Mouse (Mus musculus) embryonic fibroblast, embryonic 13.5 days (primary cell): ENCODE measurements around the gene Ebf1. TPM values are rescaled to one million over a fixed set of nuclear protein-coding genes. Genes with fewer than 3 reads are reported as not detected.

Experiments
- H3K27ac ChIP-seq: 2 replicates; pipeline ENCODE4 v1.5.1; 2012; ENCODE audit warnings: low read length, control low read depth, inconsistent platforms; ENCODE audit not compliant: insufficient read depth
- H3K4me1 ChIP-seq: 2 replicates; pipeline ENCODE4 v1.6.1; 2011; ENCODE audit warnings: low read length; ENCODE audit not compliant: control insufficient read depth, insufficient read depth
- H3K4me3 ChIP-seq: 2 replicates; pipeline ENCODE4 v1.5.1; 2011; ENCODE audit warnings: mild to moderate bottlenecking, control low read depth, low read length; ENCODE audit not compliant: insufficient read depth
- CTCF ChIP-seq: IDR thresholded peaks from 2 replicates; pipeline ENCODE4 v1.5.1; 2011; ENCODE audit warnings: mild to moderate bottlenecking, control low read depth, low read length, moderate library complexity, borderline replicate concordance; ENCODE audit not compliant: insufficient read depth
- POLR2A ChIP-seq: IDR thresholded peaks from 2 replicates; pipeline ENCODE4 v1.6.1; 2011; ENCODE audit warnings: low read depth, mild to moderate bottlenecking, control low read depth, low read length, moderate library complexity
- polyA plus RNA-seq: library from polyadenylated mRNA; stranded (reverse); fragments of >200 nt; gene quantifications from 2 replicates; pipeline ENCODE4 v1.2.4, GENCODE M21; 2011; ENCODE audit warnings: low read depth; ENCODE audit not compliant: missing spikeins, insufficient read length

Ebf1 gene
- polyA plus RNA-seq, 1 experiment, result 55.9 TPM

DNA sequence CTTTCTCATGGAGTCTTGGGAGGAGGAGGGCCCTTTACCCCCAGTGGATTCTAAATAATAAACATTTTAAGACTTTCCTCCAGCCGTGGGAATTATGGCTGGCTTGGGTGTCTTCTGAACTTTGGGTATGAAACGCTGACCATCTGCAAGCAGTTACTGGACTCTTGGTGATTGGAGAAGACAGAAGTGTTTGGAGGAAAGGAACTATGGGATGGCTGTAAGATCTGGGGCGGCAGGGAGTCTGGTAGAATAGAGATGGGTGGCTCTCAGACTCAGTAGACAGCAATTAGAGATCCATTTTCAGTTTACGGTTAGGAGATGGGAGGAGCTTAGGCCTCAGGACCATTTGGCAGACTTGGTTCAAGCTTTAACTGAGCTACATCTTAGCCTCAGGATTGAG lies 83.1 kb downstream of the Ebf1 start:
- no peak for TF ChIP-seq CTCF
- no peak for TF ChIP-seq POLR2A
- Histone ChIP-seq H3K4me1 (peaks cover 2% of the 10 kb centered on the region; the same call in 1 of the 2 replicates), H3K27ac (no peak overlapping the region), H3K4me3 (no peak overlapping the region)

DNA sequence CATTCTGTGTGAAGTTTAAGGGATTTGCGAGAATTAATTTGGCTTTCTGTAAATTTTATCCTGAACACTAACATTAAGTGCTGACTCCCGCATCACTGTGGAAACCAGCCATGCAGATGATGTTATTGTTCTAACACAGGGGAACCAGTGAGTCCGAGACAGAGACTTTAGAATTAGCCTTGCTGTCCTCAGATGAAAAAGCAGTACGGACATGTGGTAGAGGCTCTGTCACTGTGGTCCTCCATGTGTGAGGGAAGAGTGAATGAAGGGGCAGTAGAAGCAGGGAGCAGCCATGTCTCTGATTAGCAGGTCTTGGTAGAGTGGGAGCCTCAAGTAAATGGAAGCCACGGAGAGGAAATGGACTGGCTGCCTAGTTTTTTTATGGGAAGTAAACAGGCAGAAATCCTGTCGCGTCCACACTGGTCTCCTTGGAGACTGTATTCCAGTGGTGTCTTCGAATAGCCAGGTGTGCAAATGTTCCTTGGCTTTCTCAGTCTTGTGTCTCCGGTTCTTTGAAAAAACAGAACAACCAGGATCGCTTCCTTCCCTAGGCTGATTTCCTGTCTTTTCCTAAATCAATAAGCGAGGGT lies 84.2 kb downstream of the Ebf1 start:
- no peak overlapping the region for H3K4me3 ChIP-seq
- H3K27ac ChIP-seq, result no peak overlapping the region
- no peak for TF ChIP-seq CTCF
- TF ChIP-seq POLR2A, result no peak
- peaks cover 2% of the 10 kb centered on the region; the same call in 1 of the 2 replicates for H3K4me1 ChIP-seq

DNA sequence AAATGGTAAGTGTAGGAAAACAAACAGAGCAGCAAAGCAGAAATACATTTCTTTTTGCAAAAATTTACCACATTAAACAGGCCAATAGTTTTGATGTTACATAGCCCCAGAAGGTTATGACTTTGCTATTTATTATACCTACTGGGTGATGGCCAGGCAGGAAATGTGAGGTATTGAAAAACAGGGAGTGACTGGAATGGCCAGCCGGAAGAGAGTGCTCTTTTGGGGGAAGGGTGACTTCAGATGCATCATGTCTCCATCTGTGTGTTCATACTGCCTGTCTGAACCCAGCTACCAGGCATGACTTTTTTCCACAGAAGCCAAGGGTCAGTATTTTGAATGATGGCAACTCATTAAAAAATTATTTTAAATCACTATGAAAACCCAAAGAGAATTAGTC lies 84.7 kb downstream of the Ebf1 start:
- TF ChIP-seq POLR2A, result no peak
- TF ChIP-seq CTCF, result no peak
- Histone ChIP-seq H3K27ac (no peak overlapping the region), H3K4me1 (peaks cover 2% of the 10 kb centered on the region; the same call in 1 of the 2 replicates), H3K4me3 (no peak overlapping the region)

DNA sequence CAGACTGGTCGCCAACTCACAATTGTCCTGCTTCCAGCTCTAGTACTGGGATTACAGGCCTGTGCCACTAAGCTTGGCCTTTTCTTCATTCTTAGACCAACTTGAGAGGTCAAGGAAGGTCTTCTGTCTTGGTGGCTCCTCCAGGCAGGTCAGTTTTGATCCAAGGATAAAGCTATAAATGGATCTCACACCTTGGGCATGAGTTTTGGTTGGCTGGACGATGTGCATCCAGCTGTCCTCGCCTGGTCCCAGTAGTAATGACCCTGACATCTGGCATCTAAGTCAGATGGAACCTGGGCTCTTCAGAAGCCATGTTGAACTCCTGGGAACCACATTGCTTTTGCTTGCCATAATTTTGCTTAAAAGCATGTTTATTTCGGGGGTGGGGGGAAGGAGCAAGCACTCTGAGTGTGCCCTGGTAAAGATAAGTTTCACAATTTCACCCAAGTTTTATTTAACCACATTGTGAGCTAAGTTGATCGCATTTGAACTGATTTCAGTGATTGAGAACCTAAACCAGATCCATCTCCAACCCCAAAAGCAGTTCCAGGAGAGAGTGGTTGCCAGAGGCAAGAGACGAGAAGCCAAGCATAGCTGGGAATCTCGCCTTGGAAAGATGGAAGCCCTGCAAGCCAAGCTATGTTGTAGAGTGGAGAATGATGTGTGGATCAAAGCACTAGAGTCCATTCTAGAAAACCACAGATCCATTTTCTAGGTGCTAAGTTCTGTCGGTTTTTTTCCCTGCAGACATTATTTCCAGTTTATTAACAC lies 85.8 kb downstream of the Ebf1 start:
- no peak overlapping the region for H3K4me3 ChIP-seq

DNA sequence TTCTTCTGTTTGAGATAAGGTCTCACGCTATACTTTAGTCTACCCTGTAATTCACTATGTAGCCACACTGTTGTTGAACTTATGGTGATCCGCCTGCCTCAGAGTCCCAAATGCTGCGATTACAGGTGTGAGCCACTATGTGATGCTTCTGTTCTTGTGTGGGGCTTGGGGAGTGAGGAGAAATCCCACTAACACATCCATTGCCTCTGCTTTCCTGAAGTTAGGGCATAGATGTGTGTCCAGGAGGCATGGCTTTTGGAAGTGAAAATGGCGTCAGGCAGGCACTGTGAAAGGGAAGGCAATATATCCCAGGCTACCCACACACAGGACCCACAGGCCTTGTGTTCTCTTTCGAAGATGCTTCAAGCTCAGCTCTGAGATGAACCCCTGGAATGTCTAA lies 86.8 kb downstream of the Ebf1 start:
- TF ChIP-seq CTCF (no peak), POLR2A (no peak)
- H3K4me1 ChIP-seq, result peaks cover 7% of the 10 kb centered on the region

More for the DNA sequence above, 85.8 kb downstream of the Ebf1 start:
- H3K27ac ChIP-seq, result no peak overlapping the region
- TF ChIP-seq CTCF (no peak), POLR2A (no peak)
- H3K4me1 ChIP-seq, result peaks cover 7% of the 10 kb centered on the region

DNA sequence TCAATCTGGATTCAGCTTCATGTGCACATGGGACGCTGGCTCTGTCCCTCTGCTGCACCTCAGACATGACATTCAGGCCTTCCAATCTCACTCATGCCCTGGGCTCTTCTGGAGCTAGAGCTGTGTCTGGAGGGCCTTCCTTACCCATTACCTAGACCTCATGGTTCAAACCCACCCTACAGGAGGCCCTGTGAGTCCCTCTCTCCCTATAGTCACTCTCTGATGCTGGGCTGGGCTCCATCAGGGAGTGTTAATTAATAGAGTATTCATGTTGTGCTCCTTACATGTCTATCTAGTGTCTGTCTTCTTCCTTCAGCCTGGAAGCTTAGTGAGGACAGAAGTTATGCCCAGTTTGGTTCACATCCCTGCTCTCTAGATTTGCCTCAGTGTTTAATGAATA lies 88.7 kb downstream of the Ebf1 start:
- no peak overlapping the region for H3K27ac ChIP-seq
- no peak overlapping the region for H3K4me3 ChIP-seq
- peaks cover 7% of the 10 kb centered on the region for H3K4me1 ChIP-seq
- TF ChIP-seq CTCF, result no peak
- no peak for TF ChIP-seq POLR2A

More for the DNA sequence above, 86.8 kb downstream of the Ebf1 start:
- H3K4me3 ChIP-seq, result no peak overlapping the region
- H3K27ac ChIP-seq, result no peak overlapping the region

DNA sequence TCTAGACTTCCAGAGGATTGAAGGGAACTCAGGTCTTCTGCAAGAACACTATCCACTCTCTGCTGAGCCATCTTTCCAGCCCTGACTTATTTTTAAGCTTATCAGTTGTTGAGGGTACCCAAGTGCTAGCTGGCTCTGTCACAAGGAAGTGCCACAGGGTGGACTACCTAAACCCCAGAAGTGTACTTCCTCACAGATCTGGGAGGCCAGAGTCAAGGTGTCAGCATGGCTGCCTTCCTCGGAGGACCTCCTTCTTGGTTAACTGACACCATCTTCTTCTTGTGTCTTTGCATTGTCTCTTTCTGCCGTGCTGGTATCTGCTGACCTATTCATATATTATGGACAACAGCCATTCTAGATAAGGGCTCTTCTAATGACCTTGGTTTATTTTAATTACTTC lies 89.3 kb downstream of the Ebf1 start:
- Histone ChIP-seq H3K4me1 (peaks cover 4% of the 10 kb centered on the region), H3K4me3 (no peak overlapping the region), H3K27ac (no peak overlapping the region)
- TF ChIP-seq CTCF, result no peak
- TF ChIP-seq POLR2A, result no peak

DNA sequence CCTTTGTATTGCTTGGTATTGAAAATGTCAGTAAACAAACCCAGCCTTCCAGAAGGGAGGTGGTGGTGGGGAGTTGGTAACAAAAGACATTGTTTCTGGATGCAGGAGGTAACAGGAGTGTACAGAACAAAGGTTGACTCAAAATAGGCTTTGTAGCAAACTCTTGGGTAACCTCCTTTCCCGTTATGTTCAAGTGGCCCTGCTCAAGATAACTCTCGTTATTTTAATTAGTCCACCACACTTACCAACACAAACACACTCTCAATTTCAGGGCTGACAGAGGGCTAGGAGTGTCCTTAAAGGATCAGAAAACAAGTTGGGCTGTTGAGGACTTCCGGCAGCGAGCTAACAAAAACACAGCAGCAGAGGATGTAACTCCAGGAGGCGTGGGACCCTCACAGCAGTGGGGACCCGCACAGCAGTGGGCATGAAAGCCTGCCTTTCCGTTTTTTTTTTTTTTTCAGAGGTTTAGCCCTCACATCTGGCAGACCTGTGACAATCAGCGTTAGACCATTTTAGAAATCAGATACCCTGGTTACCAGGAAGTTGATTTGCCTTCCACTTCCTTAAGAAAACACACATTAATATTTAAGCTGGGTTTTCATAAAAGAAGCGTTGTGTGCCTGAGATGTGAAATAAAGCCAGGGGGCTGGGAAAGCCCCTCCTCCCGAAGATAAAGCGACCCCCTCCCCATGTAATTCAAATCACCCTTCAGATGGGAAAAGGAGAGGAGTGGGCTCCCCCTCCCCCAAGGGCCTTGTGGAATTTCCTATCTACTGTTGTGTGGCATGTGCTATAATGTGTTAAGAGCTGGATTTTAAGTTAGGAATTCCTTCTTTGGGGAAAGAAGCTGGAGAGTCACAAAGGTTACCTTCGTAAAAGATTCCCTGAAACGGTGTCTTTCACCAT lies 90.5 kb downstream of the Ebf1 start:
- peaks cover 4% of the 10 kb centered on the region; the same call in 1 of the 2 replicates for H3K4me1 ChIP-seq
- H3K27ac ChIP-seq, result no peak overlapping the region
- no peak for TF ChIP-seq CTCF
- no peak for TF ChIP-seq POLR2A
- H3K4me3 ChIP-seq, result no peak overlapping the region

DNA sequence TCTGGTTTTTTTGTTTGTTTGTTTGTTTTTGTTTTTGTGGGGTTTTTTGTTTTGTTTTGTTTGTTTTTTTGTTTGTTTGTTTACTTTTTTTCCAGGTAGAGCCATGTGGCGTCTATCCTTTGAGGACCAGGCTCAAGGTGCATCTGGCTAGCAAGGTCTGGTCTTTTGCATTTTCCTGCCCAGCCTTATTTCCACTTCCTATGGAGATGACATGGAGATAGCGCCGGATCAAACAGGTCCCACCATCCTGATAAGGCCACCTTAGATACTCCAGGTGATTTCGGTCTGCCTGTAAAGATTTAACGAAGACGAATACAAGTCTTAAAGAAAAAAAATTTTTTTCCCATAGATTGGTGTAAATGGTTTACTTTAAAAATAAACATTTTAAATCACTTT lies 91.2 kb downstream of the Ebf1 start:
- no peak overlapping the region for H3K27ac ChIP-seq

DNA sequence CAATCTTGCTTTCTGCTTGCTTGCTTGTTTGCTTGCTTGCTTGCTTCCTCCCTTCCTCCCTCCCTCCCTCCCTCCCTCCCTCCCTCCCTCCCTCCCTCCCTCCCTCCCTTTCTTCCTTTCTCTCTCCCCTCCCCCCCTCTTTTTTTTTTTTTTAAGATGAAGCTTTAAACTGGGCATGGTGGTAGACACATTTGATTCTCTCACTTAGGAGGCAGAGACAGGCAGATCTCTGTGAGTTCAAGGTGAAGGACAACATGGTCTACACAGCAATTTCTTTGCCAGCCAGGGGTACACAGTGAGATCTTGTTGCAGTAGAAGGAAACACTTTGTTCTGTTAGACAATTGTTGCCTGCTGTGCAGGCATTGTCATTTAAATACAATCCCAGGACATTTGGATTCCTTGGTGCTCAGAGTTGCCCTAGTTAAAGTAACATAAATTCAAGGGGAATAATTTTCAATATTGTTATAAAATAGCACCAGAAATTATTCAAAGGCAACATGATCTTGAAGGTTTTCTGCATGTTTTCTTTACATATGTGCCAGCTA lies 92.0 kb downstream of the Ebf1 start:
- no peak overlapping the region for H3K4me3 ChIP-seq
- TF ChIP-seq POLR2A (no peak), CTCF (no peak)
- peaks cover 4% of the 10 kb centered on the region; the same call in 1 of the 2 replicates for H3K4me1 ChIP-seq
- no peak overlapping the region for H3K27ac ChIP-seq

More for the DNA sequence above, 91.2 kb downstream of the Ebf1 start:
- Histone ChIP-seq H3K4me1 (peaks cover 4% of the 10 kb centered on the region; the same call in 1 of the 2 replicates), H3K4me3 (no peak overlapping the region)
- TF ChIP-seq POLR2A (no peak), CTCF (no peak)
